Mouse (Mus musculus): ENCODE data around the gene Speer4e.
"Not testable (repeated sequence)": the region's sequence is repeated elsewhere in the genome, so short reads cannot be mapped to it uniquely, and the experiment has no call there.

The Speer4e gene

DNA sequence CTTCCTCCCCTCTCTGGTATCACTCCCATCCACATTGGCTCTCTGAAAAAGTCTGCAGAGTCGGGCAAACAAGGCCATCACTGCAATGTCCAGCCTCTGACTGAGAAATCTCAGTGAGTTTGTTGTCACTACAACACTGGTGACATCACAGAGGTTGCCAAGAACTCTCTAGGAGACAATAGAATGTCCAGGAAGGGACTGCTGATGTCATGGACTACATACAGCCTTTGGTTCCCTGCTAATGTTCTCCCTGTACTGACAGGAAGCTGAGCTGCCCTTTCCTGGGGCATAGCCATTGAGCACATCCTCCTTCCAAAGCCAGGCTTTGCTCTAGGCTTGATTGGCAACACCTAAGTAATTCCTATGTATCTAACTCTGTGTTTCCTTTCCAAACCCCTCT is at the start of gene Speer4e:
Gene Speer4e, minus strand, starts transcription at position 101 of the 400 bp plus-strand sequence.
- not testable (repeated sequence) for DNase-seq (ENCODE audit: low read depth, low spot score)

DNA sequence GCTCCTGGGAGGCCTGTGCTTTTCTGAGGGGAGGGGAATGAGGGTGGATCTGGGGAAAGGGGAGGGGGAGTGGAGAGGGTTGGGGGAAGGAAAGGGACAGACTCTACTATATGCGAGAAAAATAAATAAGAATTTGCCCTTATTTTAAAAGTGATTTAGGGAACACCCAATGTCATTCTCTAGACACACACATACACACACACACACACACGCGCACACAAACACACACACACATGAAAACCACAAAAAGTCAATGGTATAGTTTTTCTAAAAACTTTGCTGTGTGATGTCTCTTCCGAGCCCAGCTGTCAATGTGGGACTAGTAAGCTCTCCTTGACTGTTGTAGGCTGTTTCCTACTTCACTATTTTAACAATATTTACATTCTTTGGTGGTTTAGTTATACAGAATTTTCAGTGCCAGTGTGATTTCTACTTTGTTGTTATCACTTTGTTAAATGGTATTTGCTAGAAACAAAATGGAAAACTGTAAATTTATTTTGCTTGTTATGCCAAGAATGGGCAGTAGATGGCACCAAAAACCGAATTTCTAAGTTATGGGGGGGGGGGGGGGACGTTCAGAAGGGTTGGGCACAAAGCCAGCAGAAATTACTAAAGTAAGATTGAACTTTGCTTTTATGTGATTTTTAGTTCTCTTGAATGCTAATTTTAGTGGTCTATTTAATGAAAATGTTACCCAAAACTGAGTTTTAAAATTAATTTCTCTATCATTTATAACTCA is 48.6 kb upstream of the Speer4e start:
- not testable (repeated sequence) for DNase-seq (ENCODE audit: low read depth, low spot score)

DNA sequence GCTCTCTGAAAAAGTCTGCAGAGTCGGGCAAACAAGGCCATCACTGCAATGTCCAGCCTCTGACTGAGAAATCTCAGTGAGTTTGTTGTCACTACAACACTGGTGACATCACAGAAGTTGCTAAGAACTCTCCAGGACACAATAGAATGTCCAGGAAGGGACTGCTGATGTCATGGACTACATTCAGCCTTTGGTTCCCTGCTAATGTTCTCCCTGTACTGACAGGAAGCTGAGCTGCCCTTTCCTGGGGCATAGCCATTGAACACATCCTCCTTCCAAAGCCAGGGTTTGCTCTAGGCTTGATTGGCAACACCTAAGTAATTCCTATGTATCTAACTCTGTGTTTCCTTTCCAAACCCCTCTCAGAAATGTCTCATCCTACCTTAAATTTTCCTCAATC is 40.6 kb upstream of the Speer4e start, which contains the start of gene Gm10354:
Gene Gm10354, minus strand, starts transcription at position 101 of the 400 bp plus-strand sequence.
- DNase-seq (ENCODE audit: low read depth, low spot score): not testable (repeated sequence)

DNA sequence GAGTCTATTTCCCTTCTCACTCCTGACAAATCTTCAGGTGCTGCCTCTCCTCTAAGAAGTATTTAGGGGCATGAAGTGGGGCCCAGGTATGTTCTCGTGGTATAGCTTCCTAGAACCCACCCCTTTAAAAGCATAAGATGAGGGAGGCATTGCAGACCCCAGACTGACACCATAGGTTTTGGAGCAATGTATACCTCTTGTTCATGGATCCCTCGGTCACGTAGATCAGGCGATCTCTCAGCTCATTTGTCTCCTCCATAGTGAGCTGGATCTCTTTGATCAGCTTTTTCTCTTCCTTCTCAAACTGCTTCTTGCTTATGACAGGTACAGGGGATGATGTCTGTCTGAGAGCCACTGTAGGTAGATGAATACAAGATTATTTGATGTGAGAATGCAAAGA is 39.1 kb upstream of the Speer4e start:
- not testable (repeated sequence) for DNase-seq (ENCODE audit: low read depth, low spot score)

DNA sequence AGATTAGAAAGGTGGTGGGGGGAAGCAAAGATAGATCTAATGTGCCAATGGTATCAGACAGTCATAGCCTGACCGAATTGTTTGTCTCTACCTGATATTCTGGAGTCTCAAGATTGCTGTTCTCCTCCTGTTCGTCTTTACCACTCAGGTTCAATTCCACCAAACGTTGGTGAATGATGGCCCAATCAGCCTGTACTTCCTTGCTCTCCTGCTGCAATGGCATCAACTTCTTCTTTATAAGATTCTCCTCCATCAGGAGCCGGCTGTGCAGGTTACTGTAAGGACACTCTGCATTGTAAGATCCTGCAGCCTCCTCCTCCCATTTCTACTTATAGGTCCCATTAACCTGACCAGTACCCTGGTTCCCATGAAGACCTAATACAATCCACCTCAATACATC is 37.1 kb upstream of the Speer4e start:
- not testable (repeated sequence) for DNase-seq (ENCODE audit: low read depth, low spot score)

DNA sequence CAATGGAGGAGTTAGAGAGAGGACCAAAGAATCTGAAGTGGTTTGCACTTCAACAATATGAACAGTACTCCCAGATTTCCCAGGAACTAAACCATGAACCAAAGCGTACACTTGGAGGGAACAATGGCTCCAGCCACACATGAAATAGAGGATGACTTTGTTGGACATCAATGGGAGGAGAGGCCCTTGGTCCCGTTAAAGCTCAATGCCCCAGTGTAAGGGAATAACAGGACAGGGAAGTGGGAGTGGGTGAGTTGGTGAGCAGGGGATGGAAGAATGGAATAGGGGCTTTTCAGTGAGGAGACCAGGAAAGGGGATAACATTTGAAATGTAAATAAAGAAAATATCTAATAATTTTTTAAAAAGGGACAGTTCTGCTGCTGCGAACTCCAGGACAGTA is 34.6 kb upstream of the Speer4e start:
- DNase-seq (ENCODE audit: low read depth, low spot score): not testable (repeated sequence)

DNA sequence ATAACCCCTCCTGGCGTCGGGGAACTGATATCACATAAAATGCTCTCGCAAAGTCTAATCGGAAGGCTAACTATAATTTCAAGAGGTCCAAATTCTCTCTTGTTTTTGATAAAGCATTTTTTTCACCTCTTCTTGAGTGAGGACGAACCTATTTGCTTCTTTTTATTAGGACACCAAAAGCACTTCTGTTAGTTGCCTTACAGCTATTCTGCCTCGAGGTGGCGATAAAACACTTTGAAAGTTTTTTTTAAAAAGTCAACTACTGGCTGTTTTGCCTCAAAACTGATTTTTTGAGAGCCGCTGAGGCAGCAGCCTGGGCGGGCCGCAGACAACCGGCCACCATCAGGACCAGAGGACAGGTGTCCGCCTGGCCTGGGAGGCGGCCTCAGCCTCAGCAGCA is 25.6 kb upstream of the Speer4e start:
- DNase-seq (ENCODE audit: low read depth, low spot score): not testable (repeated sequence)

DNA sequence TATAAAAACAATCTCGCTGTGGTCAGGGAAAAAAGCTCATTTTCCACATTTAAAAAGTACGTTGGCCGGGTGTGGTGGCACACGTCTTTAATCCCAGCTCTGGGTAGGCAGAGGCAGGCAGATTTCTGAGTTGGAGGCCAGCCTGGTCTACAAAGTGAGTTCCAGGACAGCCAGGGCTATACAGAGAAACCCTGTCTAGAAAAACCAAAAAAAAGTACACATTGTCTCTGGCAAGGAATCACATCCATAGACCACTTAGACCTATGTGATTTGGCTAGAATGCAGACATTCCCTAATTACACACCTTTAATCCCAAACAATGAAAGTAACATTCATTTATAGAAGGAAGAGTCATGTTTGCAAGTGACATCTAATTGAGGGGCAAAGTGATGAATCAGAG is 23.3 kb upstream of the Speer4e start:
- not testable (repeated sequence) for DNase-seq (ENCODE audit: low read depth, low spot score)

DNA sequence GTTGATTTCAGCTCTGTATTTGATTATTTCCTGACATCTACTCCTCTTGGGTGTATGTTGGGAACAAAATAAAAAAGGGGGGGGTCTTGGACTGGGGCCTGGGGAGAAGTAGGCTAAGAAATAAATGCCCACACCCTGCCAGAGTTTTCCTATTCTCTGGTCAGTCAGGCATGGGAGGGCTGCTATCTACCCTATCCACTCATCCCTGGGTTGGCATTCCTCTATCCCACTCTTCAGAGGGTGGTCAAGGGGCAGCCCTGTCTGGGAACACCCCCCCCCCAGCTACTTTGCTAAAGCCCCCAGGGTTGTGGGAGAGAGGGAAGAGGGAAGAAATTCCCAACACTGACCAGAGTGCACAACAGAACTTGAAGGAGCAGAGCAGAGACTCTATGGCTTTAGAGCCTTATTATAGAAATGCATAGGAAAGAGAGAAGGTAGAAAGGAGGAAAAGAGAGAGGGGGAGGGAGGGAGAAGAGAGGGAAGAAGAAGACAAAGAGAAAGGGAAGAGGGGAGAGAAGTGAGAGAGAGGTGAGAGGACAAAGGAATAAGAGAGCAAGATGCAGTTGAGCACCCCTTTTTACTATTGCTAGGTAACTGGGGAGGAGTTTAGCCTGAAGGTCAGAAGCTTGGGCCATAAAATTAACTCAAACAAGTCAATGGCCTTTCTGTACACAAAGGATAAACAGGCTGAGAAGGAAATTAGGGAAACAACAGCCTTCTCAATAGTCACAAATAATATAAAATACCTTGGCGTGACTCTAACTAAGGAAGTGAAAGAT is 17.9 kb upstream of the Speer4e start:
- not testable (repeated sequence) for DNase-seq (ENCODE audit: low read depth, low spot score)

DNA sequence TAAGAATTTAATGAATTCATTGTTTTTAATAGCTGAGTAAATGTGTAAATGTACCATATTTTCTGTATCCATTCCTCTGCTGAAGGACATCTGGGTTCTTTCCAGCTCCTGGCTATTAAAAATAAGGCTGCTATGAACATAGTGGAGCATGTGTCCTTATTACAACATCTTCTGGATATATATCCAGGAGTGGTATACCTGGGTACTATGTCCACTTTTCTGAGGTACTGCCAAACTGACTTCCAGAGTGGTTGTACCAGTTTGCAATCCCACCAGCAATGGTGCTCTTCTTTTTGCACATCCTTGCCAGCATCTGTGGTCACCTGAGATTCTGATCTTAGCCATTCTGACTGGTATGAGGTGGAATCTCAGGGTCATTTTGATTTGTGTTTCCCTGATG is 15.4 kb upstream of the Speer4e start:
- DNase-seq (ENCODE audit: low read depth, low spot score): not testable (repeated sequence)

DNA sequence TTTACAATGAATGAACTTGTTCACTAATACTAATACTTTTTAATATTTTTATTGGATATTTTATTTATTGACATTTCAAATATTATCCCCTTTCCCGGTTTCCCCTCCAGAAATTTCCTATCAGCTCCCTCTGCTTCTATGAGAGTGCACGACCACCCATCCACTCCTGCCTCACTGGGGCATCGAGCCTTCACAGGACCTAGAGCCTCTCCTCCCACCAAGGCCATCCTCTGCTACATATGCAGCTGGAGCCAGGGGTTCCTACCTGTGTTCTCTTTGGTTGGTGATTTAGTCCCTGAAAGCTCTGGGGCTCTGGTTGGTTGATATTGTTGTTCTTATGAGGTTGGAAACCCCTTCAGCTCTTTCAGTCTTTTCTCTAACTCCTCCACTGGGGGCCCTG is 14.5 kb upstream of the Speer4e start:
- DNase-seq (ENCODE audit: low read depth, low spot score): not testable (repeated sequence)

DNA sequence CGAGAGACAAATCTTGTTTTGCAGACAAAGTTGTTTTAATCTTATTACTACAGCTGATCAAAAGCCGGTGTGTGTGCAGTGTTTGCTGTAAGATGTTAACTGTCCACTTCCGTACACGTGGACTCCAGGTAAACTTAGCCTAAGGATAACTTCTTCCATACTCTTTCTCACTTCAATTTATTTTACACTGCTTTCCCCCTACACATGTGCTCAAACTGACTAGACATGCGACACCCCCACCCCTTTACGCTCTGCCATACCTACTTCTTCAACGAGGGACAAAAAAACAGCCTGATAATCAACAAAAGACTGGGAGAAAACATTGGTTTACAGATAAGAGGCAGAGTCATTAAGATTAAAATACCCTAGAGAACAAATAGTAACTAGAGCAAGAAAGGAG is 13.6 kb upstream of the Speer4e start:
- not testable (repeated sequence) for DNase-seq (ENCODE audit: low read depth, low spot score)

DNA sequence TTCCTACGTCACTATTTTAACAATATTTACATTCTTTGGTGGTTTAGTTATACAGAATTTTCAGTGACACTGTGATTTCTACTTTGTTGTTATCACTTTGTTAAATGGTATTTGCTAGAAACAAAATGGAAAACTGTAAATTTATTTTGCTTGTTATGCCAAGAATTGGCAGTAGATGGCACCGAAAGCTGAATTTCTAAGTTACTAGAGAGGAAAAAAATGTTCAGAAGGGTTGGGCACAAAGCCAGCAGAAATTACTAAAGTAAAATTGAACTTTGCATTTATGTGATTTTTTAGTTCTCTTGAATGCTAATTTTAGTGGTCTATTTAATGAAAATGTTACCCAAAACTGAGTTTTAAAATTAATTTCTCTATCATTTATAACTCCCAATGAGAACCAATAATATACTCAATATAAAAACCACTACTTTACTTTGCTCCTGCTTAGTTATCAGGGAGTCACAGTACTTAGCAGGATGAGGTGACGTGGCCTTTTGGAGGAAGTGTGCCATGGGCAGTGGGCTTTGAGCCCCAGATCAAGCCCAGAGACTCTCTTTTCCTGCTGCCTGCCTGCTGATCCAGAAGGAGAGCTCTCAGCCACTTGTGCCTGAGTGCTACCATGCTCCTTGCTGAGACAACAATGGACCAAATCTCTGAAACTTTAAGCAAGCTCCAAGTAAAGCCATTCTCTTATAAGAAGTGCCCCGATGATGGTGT is 9.4 kb upstream of the Speer4e start:
- DNase-seq (ENCODE audit: low read depth, low spot score): not testable (repeated sequence)

DNA sequence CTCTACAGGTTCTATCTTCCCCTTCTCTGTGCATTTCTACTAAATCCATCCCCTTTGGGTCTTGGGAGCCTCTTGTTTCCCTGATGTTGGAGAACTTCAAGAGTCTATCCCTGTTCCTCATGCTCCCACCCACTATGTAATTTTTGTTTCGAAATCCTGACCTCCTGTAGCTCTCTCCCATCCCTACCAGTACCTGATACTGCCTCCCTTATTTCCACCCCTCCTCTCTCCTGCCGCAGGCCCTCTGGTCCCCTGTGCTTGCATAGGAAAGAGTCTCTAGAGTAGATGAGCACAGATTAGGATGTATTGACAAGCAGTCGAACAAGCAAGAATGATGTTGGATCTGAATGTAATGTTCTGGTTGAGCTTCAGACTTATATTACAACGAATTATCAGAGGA is 7.3 kb upstream of the Speer4e start:
- DNase-seq (ENCODE audit: low read depth, low spot score): not testable (repeated sequence)

DNA sequence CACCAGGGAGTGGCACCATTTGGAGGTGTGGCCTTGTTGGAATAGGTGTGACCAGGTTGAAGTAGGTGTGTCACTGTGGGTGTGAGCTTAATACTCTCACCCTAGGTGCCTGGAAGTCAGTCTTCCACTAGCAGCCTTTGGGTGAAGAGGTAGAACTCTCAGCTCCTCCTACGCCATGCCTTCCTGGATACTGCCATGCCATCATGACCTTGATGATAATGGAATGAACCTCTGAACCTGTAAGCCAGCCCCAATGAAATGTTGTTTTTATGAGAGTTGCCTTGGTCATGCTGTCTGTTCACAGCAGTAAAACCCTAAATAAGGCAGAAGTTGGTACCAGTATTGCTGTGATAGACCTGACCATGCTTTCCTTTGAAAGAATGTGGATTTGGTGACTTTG is 2.8 kb upstream of the Speer4e start:
- not testable (repeated sequence) for DNase-seq (ENCODE audit: low read depth, low spot score)

DNA sequence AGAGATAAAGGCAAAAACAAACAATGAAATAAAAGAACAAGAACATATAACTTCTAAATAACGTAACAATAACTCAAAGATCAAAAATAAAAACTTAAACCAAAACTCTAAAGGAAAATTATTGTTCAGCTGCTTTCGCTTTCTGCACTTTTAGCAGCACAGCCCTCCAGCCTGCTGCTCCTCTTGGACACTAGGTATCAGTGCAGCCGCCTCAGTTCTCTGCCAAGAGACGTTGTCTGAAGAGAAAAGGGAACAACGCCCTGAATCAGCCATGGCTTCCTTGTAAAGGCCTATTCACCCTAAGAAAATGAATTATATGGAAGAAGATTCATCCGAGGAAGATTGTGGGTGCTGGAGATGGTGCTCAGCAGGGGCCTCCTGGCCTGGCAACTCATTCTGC is 4.5 kb downstream of the Speer4e start:
- DNase-seq (ENCODE audit: low read depth, low spot score): not testable (repeated sequence)

DNA sequence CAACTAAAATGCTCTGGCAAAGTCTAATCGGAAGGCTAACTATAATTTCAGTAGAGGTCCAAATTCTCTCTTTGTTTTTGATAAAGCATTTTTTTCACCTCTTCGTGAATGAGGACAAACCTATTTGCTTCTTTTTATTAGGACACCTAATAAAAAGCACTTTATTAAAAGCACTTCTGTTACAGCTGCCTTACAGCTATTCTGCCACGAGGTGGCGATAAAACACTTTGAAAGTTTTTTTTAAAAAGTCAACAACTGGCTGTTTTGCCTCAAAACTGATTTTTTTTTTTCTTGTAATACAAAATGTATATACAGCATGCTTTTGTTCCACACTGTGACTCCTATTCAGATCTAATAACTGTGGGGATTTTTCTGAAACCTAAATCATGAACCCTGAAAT is 11.2 kb downstream of the Speer4e start:
- not testable (repeated sequence) for DNase-seq (ENCODE audit: low read depth, low spot score)

DNA sequence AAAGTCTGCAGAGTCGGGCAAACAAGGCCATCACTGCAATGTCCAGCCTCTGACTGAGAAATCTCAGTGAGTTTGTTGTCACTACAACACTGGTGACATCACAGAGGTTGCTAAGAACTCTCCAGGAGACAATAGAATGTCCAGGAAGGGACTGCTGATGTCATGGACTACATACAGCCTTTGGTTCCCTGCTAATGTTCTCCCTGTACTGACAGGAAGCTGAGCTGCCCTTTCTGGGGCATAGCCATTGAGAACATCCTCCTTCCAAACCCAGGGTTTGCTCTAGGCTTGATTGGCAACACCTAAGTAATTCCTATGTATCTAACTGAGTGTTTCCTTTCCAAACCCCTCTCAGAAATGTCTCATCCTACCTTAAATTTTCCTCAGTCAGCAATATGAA is 23.4 kb downstream of the Speer4e start, which contains the start of gene Gm9758:
Gene Gm9758, minus strand, starts transcription at position 101 of the 400 bp plus-strand sequence.
- DNase-seq (ENCODE audit: low read depth, low spot score): not testable (repeated sequence)

DNA sequence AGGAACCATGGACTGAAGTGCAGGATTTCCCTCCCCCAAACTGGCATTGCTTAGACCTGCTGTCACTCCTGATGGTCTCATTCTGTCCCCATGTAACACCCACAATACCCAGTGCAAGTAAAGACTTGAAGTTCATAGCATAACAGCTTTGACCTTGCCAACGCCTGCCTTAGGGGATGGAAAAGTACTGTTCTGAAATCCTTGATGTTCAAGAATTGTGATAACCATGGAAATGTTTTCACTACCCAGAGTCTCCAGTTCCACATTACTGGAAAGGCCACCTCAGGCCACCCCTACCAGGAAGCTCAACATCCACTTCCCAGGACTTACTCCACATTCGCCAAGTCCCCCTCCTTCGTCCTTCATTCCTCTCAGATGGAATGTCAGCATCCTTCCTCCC is 23.9 kb downstream of the Speer4e start:
- DNase-seq (ENCODE audit: low read depth, low spot score): not testable (repeated sequence)

DNA sequence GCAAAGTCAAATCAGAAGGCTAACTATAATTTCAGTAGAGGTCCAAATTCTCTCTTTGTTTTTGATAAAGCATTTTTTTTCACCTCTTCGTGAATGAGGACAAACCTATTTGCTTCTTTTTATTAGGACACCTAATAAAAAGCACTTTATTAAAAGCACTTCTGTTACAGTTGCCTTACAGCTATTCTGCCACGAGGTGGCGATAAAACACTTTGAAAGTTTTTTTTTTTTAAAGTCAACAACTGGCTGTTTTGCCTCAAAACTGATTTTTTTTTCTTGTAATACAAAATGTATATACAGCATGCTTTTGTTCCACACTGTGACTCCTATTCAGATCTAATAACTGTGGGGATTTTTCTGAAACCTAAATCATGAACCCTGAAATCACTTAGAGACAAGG is 34.7 kb downstream of the Speer4e start:
- not testable (repeated sequence) for DNase-seq (ENCODE audit: low read depth, low spot score)

DNA sequence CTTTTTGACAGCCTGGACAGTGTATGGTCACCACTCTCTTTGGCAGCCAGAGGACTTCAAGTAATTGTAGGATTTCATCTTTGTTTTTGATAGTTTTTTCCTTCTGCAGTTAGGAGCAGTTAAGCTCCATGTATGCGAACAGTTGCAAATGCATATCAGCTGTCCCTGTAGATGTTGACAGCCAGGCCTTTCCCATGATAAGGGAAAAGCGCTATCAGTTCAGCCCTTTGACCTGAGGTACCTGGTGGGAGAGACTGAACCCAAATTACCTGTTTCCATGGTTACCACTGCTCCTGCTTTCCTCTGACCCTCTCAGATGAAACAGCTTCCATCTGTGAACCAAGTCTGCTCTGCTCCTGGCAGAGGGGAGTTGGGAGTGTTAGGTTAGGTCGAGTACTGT is 46.0 kb downstream of the Speer4e start:
- no peak for DNase-seq (ENCODE audit: low read depth, low spot score)

DNA sequence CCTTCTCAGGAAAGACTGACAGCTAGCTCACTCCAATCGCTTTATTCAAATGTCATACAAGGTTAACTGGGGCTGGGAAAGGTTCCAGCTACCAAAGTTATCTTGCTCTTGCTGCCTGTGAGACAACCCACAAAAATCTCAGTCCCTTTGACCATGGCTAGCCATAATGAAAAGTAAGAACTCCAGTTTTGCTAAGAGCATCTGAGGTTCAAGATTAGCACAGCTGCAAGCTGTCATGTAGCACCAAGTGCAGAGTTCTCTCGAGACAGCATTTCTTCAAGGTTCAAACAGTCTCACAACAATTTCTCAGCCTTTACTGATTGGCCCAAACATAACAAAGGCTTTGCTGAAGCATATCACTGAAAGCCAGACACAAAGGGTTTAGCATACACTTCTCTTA is 52.9 kb downstream of the Speer4e start:
- DNase-seq (ENCODE audit: low read depth, low spot score): not testable (repeated sequence)

All from retina, adult 2 months (tissue).